Mouse (Mus musculus): Measurements from ENCODE around the gene March10.
A peak's percentile ranks its signal among the peaks of the same experiment; 100 is the strongest.

The March10 gene

GRCm38 (mm10) chr11:105409408-105409807 is 47.1 kb downstream of the March10 start:
- no peak for DNase-seq (ENCODE audit: inconsistent age in 2 of 2, low spot score in 1 of 2)

- DNase-seq (ENCODE audit: inconsistent age in 2 of 2, low spot score in 1 of 2) = no peak
These were observed 48.6 kb downstream of the March10 start for GRCm38 (mm10) chr11:105407846-105408441.

- DNase-seq (ENCODE audit: inconsistent age in 2 of 2, low spot score in 1 of 2) = no peak
These were observed 54.2 kb downstream of the March10 start for GRCm38 (mm10) chr11:105402355-105402754.

GRCm38 (mm10) chr11:105390290-105390689 is 66.2 kb downstream of the March10 start:
- no peak for DNase-seq (ENCODE audit: inconsistent age in 2 of 2, low spot score in 1 of 2)

- DNase-seq (ENCODE audit: inconsistent age in 2 of 2, low spot score in 1 of 2) = no peak
These were observed 67.9 kb downstream of the March10 start for GRCm38 (mm10) chr11:105388636-105389035.

- no peak for DNase-seq (ENCODE audit: inconsistent age in 2 of 2, low spot score in 1 of 2)
These were observed 71.3 kb downstream of the March10 start for GRCm38 (mm10) chr11:105385266-105385665.

GRCm38 (mm10) chr11:105375821-105376235 is 80.7 kb downstream of the March10 start:
- DNase-seq (ENCODE audit: inconsistent age in 2 of 2, low spot score in 1 of 2) = no peak

- no peak for DNase-seq (ENCODE audit: inconsistent age in 2 of 2, low spot score in 1 of 2)
These were observed 81.9 kb downstream of the March10 start for GRCm38 (mm10) chr11:105374526-105375175.

- peak; percentile 58 to 69 for DNase-seq (ENCODE audit: inconsistent age in 2 of 2, low spot score in 1 of 2)
These were observed 82.7 kb downstream of the March10 start for GRCm38 (mm10) chr11:105373881-105374280.

GRCm38 (mm10) chr11:105371818-105372217 is 84.7 kb downstream of the March10 start:
- no peak for DNase-seq (ENCODE audit: inconsistent age in 2 of 2, low spot score in 1 of 2)

- DNase-seq (ENCODE audit: inconsistent age in 2 of 2, low spot score in 1 of 2) = peak in 1 of 2 experiments; percentile 45
These were observed 86.8 kb downstream of the March10 start for GRCm38 (mm10) chr11:105369526-105370386.

- DNase-seq (ENCODE audit: inconsistent age in 2 of 2, low spot score in 1 of 2) = no peak
These were observed 87.7 kb downstream of the March10 start for GRCm38 (mm10) chr11:105368833-105369232.

GRCm38 (mm10) chr11:105367163-105367562 is 89.4 kb downstream of the March10 start:
- no peak for DNase-seq (ENCODE audit: inconsistent age in 2 of 2, low spot score in 1 of 2)

GRCm38 (mm10) chr11:105366051-105366450 is 90.5 kb downstream of the March10 start:
- peak in 1 of 2 experiments; percentile 41 for DNase-seq (ENCODE audit: inconsistent age in 2 of 2, low spot score in 1 of 2)

GRCm38 (mm10) chr11:105365611-105366010 is 90.9 kb downstream of the March10 start:
- no peak for DNase-seq (ENCODE audit: inconsistent age in 2 of 2, low spot score in 1 of 2)

- DNase-seq (ENCODE audit: inconsistent age in 2 of 2, low spot score in 1 of 2) = peak; percentile 50 to 78
These were observed 92.0 kb downstream of the March10 start for GRCm38 (mm10) chr11:105364386-105365065.

GRCm38 (mm10) chr11:105363598-105364385 is 92.7 kb downstream of the March10 start:
- DNase-seq (ENCODE audit: inconsistent age in 2 of 2, low spot score in 1 of 2) = peak; percentile 41 to 70

- DNase-seq (ENCODE audit: inconsistent age in 2 of 2, low spot score in 1 of 2) = peak; percentile 79 to 93
These were observed 93.5 kb downstream of the March10 start for GRCm38 (mm10) chr11:105362946-105363597.

- DNase-seq (ENCODE audit: inconsistent age in 2 of 2, low spot score in 1 of 2) = no peak
These were observed 94.3 kb downstream of the March10 start for GRCm38 (mm10) chr11:105362041-105362765.

All from adrenal gland, adult (tissue).